Mouse (Mus musculus): Measurements from ENCODE around the gene Cyb5d1. TPM values are rescaled to one million over a fixed set of nuclear protein-coding genes. Genes with fewer than 3 reads are reported as not detected.

Cyb5d1 gene
- total RNA-seq, 2 experiments from 2014 or later = 25.2 to 32.7 TPM

- peak; percentile 74 for ATAC-seq (replicated peaks; ENCODE audit: poor library complexity, severe bottlenecking)
Observed at GRCm38 (mm10) chr11:69366157-69366854, 29.1 kb downstream of the Cyb5d1 start.

- no peak for ATAC-seq (replicated peaks; ENCODE audit: poor library complexity, severe bottlenecking)
Observed at GRCm38 (mm10) chr11:69365722-69366121, 29.7 kb downstream of the Cyb5d1 start.

GRCm38 (mm10) chr11:69364910-69365309 is 30.5 kb downstream of the Cyb5d1 start:
- ATAC-seq (replicated peaks; ENCODE audit: poor library complexity, severe bottlenecking) = 0 out of 2 replicates have a peak, but pooled peaks have one; percentile 12

DNA sequence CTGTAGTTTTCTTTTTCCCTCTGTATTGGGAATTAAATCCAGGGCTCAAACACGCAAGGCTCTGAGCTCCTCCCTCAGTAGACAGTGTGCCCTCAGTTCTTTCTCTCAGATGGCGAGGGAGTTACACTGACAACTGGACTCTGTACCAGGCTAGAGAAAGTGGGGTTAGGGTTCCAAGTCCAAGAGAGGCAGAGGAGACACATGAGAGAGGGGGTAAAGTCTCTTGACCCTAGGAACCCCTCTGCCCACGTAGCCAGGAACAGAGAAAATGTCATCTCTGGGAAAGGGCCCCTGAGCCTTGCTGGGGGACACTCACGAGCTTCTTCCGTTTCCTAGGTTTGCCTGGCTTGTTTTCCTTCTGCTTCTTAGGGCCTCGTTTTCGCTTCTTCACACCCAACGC is 31.1 kb downstream of the Cyb5d1 start:
- ATAC-seq (replicated peaks; ENCODE audit: poor library complexity, severe bottlenecking) = no peak

- no peak for ATAC-seq (replicated peaks; ENCODE audit: poor library complexity, severe bottlenecking)
Observed at GRCm38 (mm10) chr11:69362479-69362878, 33.0 kb downstream of the Cyb5d1 start.

- ATAC-seq (replicated peaks; ENCODE audit: poor library complexity, severe bottlenecking) = no peak
Observed at GRCm38 (mm10) chr11:69362021-69362420, 33.4 kb downstream of the Cyb5d1 start.

- no peak for ATAC-seq (replicated peaks; ENCODE audit: poor library complexity, severe bottlenecking)
Observed at GRCm38 (mm10) chr11:69357690-69358089, 37.7 kb downstream of the Cyb5d1 start.

DNA sequence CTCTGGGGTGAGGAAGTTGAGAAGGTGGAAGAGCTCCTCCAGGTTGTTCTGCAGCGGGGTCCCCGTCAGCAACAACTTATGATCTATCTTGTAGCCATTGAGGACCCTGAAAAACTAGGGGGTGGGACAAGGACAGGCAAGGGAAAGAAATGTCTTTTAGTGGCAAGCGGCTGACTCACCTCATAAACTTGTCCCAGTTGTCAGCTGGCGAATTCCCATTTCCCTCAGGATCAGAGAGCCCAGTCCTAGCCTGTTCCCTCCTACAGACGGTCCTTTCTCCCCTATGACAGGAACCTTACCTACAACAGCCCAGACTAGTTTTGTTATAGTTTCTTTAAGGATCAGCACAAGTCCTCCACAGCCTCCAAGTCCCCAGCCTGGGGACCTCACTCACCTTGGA is 38.9 kb downstream of the Cyb5d1 start:
- no peak for ATAC-seq (replicated peaks; ENCODE audit: poor library complexity, severe bottlenecking)

- no peak for ATAC-seq (replicated peaks; ENCODE audit: poor library complexity, severe bottlenecking)
Observed at GRCm38 (mm10) chr11:69346441-69346840, 49.0 kb downstream of the Cyb5d1 start.

Other genes starting within 250 kb of the Cyb5d1 start
- gene Alox12b, start 238.6 kb downstream of the Cyb5d1 start, total RNA-seq (2014; fragmentation: Nextera tagmentation) = not detected in 2 replicates
- not detected in 2 replicates for gene Alox12b, start 238.6 kb downstream of the Cyb5d1 start, total RNA-seq (2017)
- not detected in 2 replicates for gene Alox8, start 197.8 kb downstream of the Cyb5d1 start, total RNA-seq (2014; fragmentation: Nextera tagmentation)
- not detected in 2 replicates for gene Alox8, start 197.8 kb downstream of the Cyb5d1 start, total RNA-seq (2017)
- gene Gucy2e, start 158.6 kb downstream of the Cyb5d1 start, total RNA-seq (2014; fragmentation: Nextera tagmentation) = not detected in 2 replicates
- not detected in 2 replicates for gene Gucy2e, start 158.6 kb downstream of the Cyb5d1 start, total RNA-seq (2017)
- 30.7 and 36.3 TPM in 2 replicates for gene Cntrob, start 71.9 kb downstream of the Cyb5d1 start, total RNA-seq (2014; fragmentation: Nextera tagmentation)
- 21.3 and 24.2 TPM in 2 replicates for gene Cntrob, start 71.9 kb downstream of the Cyb5d1 start, total RNA-seq (2017)
- 89.2 and 132 TPM in 2 replicates for gene Trappc1, start 71.7 kb downstream of the Cyb5d1 start, total RNA-seq (2014; fragmentation: Nextera tagmentation)
- gene Trappc1, start 71.7 kb downstream of the Cyb5d1 start, total RNA-seq (2017) = 92.6 and 103 TPM in 2 replicates
- not detected in 2 replicates for gene Kcnab3, start 69.4 kb downstream of the Cyb5d1 start, total RNA-seq (2014; fragmentation: Nextera tagmentation)
- 0.09 TPM in 1 of 2 replicates, not detected in the other for gene Kcnab3, start 69.4 kb downstream of the Cyb5d1 start, total RNA-seq (2017)
- 5.4 and 6.7 TPM in 2 replicates for gene Rnf227, start 55.2 kb downstream of the Cyb5d1 start, total RNA-seq (2014; fragmentation: Nextera tagmentation)
- gene Rnf227, start 55.2 kb downstream of the Cyb5d1 start, total RNA-seq (2017) = 4.5 and 7.6 TPM in 2 replicates
- gene Chd3, start 26.2 kb downstream of the Cyb5d1 start, total RNA-seq (2014; fragmentation: Nextera tagmentation) = 37.0 and 59.8 TPM in 2 replicates
- 26.9 and 37.7 TPM in 2 replicates for gene Chd3, start 26.2 kb downstream of the Cyb5d1 start, total RNA-seq (2017)
- 164 and 170 TPM in 2 replicates for gene Naa38, start 144 bp downstream of the Cyb5d1 start, total RNA-seq (2014; fragmentation: Nextera tagmentation)
- gene Naa38, start 144 bp downstream of the Cyb5d1 start, total RNA-seq (2017) = 112 and 181 TPM in 2 replicates
- not detected in 2 replicates for gene Tmem88, start 2.6 kb upstream of the Cyb5d1 start, total RNA-seq (2014; fragmentation: Nextera tagmentation)
- 0.56 TPM in 1 of 2 replicates, not detected in the other for gene Tmem88, start 2.6 kb upstream of the Cyb5d1 start, total RNA-seq (2017)
- 12.1 and 14.4 TPM in 2 replicates for gene Kdm6b, start 18.0 kb upstream of the Cyb5d1 start, total RNA-seq (2014; fragmentation: Nextera tagmentation)
- 0.99 and 2.8 TPM in 2 replicates for gene Kdm6b, start 18.0 kb upstream of the Cyb5d1 start, total RNA-seq (2017)
- gene Dnah2, start 153.5 kb upstream of the Cyb5d1 start, total RNA-seq (2014; fragmentation: Nextera tagmentation) = 0.11 and 3.5 TPM in 2 replicates
- gene Dnah2, start 153.5 kb upstream of the Cyb5d1 start, total RNA-seq (2017) = not detected in 2 replicates
- not detected in 2 replicates for gene Efnb3, start 164.6 kb upstream of the Cyb5d1 start, total RNA-seq (2014; fragmentation: Nextera tagmentation)
- gene Efnb3, start 164.6 kb upstream of the Cyb5d1 start, total RNA-seq (2017) = not detected in 2 replicates
- 8.0 and 18.8 TPM in 2 replicates for gene Wrap53, start 184.6 kb upstream of the Cyb5d1 start, total RNA-seq (2014; fragmentation: Nextera tagmentation)
- gene Wrap53, start 184.6 kb upstream of the Cyb5d1 start, total RNA-seq (2017) = 6.5 and 11.3 TPM in 2 replicates
- 215 and 226 TPM in 2 replicates for gene Trp53, start 184.7 kb upstream of the Cyb5d1 start, total RNA-seq (2014; fragmentation: Nextera tagmentation)
- 56.8 and 58.0 TPM in 2 replicates for gene Trp53, start 184.7 kb upstream of the Cyb5d1 start, total RNA-seq (2017)
- gene Atp1b2, start 210.3 kb upstream of the Cyb5d1 start, total RNA-seq (2014; fragmentation: Nextera tagmentation) = 1.7 and 3.0 TPM in 2 replicates
- 0.10 TPM in 1 of 2 replicates, not detected in the other for gene Atp1b2, start 210.3 kb upstream of the Cyb5d1 start, total RNA-seq (2017)
- gene Shbg, start 222.3 kb upstream of the Cyb5d1 start, total RNA-seq (2014; fragmentation: Nextera tagmentation) = not detected in 2 replicates
- not detected in 2 replicates for gene Shbg, start 222.3 kb upstream of the Cyb5d1 start, total RNA-seq (2017)
- not detected in 2 replicates for gene Sat2, start 226.4 kb upstream of the Cyb5d1 start, total RNA-seq (2014; fragmentation: Nextera tagmentation)
- gene Sat2, start 226.4 kb upstream of the Cyb5d1 start, total RNA-seq (2017) = 1.8 TPM in 1 of 2 replicates, not detected in the other
- 47.4 and 65.8 TPM in 2 replicates for gene Fxr2, start 237.4 kb upstream of the Cyb5d1 start, total RNA-seq (2014; fragmentation: Nextera tagmentation)
- gene Fxr2, start 237.4 kb upstream of the Cyb5d1 start, total RNA-seq (2017) = 34.1 and 37.1 TPM in 2 replicates

Measured in granulocyte monocyte progenitor cell, adult 5-6 weeks (primary cell).